Mouse (Mus musculus) layer of hippocampus, adult 9-10 months (tissue): ENCODE measurements around the gene Ap1m2.
"Not testable (repeated sequence)": the region's sequence is repeated elsewhere in the genome, so short reads cannot be mapped to it uniquely, and the experiment has no call there.

Experiments used
- DNase-seq: peaks from one replicate; pipeline ENCODE4 v3.0.0; 2022; ENCODE audit warnings: low spot score

The Ap1m2 gene

DNA sequence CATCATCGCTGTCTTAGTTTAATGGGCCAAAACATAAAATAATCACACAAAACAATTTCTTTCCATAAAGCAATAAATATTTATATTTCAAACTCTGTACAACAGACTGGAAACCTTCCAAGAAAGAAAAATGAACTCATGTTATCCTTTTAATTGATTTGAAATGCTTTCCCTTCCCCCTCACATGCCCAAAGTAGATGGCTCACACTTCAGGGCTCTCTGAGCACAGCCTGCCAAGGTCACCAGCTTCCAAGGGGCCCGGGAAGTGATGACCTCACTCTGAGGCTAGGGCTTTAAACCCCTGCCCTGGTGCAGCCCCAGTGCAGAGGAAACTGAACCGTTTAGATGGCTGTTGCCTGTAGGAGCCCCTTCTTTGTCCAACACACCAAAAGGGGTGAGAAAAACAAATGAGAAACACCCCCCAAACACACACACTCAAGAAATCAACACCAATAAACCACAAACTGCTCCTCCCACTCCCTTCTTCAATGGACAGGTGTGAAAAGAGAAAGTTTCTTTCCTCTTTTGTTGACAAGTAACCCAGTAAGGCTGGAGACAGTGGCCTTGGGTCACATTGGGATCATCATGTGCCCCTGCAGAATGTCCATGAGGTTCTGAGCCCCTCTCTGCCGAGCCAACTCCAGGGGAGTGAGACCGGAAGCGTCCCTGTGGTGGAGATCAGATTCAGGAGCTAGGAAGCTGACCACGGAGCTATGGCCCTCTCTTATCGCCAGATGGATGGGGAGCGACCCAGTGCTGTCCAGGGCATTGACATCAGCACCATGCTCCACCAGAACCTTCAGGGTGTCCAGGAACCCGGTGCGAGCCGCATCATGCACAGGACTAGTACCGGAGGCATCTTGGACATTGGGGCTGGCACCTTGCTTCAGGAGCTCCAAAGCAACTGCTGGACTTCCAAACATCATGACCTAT, 23.5 kb downstream of the Ap1m2 start:
- DNase-seq = no peak

DNA sequence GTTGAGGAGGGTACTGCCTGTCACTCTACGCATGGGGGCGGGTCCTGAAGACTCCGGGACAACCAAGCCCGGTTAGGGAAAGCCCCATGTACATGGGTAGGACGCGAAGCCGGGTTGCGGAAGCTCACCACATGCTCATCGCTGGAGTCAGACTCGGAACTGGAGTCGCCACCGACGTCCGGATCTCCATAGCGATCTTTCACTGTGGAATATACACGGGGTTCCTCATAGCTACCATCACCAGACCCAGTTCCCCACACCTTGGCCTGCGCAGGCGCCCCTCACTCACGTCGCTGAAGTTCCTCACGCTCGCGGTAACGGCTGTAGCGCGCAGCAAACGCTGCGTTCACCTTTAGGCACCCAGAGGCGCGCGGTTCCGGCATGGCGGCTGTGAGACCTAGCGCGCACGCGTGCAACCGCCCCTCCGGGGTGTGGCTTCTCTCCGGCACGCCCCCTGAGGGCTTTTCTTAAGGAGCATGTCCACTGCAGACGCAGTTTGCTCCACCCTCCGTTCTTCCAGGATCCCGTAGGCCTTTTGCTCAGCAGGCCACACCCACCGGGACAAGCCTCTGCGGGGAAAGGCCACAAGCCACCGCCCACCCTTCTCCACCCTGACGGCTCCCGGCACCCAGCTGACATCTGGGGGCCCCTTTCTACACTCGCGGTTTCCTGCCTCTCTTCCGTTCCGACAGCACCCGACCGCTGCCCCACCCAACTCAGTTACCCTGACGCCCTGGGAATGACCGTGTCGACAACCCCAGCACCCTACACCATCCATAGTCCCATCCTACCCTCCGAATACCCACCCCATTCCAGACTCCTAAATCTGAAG, 24.4 kb downstream of the Ap1m2 start, which contains the start of gene Kri1:
Gene Kri1, minus strand, starts transcription at position 399 of the 832 bp plus-strand sequence.
- DNase-seq = peak; percentile 90

DNA sequence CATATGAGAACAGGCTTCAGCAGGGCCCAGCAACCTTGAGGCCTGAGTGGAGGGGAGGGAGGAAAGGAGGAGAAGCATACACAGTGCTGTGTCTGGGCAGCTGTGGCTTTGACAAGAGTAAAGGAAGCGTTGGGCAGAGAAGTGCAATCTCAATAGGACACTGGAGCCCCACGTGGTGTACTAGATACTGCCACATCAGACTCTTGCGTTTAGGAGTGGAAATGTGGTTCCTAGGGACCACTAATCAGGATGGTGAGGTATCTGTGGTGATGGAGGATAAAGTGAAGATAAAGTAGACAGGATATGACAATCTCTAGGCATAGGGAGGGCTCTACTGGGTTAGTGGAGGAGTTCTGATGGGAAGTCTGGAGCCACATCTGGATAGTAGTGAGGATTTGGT, 25.4 kb downstream of the Ap1m2 start:
- no peak for DNase-seq

DNA sequence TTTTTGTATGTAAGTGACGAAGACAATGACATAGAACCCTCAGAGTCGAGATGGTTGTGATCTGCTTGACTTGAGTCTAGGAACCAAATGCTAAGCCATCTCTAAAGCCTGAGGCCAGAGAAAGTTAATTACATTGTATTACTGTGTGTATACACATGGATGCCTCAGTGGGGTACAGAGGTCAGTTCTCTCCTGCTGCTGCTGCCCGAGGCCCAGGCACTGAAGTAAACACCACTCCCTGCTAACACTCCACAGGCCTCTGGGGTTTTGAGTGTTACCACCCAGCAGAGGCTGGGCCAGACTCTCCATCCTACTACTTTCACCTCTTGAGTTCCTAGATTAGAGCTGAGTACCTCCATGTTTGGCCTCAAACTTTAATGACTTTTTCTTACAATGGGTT, 28.1 kb downstream of the Ap1m2 start:
- DNase-seq = no peak

DNA sequence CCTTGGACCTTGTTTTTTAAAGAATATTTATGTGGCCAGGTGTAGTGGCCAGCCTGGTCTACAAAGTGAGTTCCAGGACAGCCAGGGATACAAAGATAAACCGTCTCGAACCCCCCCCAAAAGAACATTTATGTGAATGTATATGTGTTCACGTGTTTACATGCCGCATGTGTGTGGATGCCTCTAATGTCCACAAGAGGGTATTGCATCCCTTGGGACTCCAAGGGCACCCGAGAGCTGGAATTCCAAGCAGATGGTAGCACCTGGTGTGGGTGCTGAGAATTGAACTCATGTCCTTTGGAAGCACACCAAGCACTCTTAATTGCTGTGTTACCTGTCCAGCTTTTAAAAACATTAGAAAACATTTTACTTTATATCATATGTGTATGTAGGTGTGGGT, 28.5 kb downstream of the Ap1m2 start:
- no peak for DNase-seq

DNA sequence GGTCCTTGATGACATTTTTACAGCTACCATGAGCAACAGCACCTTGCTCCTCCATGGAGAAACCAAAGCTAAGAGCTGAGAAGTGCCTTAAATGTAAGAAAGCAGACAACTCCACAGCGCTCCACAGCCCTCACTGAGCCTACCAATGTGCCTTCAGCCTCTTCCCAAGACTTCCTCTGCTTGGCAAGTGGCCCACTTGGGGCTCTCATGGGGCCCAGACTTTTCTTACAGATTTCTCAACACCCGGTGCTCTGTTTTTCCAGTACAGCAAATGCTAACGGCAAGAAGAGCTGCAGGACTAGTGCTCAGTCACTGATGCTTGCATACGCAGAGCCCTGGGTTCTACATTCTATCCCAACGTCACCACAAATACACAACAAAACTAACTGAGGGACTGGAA, 34.4 kb downstream of the Ap1m2 start:
- DNase-seq = no peak

DNA sequence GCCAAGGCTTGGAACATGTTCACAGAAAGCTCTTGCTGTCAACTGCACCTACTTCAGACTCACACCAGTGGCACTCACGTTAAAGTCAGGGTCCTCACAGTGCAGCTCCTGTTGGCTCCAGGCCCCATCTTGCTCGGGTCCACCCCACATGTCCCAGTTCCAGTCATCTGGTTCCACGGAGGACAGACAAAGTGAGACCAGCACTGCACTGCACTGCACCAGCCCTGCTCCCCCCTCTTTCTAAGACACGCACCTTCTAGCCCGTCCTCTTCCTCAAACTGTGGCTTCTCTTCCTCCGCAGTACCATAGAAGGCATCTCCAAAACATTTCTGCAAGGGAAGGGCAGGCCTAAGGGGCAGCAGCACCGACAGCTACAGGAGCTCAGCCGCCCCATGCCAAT, 35.8 kb downstream of the Ap1m2 start:
- DNase-seq = no peak

DNA sequence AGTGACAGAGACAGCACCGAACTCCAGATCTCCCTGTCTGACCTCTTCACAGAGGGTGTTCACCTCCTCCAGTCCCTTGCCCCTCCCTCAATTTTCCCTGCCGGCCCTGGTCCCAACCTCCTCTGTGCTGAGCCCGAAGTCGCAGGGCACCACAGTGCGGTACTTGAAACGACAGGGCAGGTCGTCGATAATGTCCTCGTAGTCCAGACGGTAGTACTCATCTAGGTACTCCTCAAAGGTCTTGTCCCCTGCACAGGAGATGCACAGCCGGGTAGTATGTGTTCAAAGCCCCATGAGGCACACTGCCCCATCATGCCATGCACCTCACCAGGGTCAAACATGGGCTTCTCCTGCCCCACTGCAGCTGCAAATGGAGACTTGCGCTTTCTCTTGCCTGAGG, 36.4 kb downstream of the Ap1m2 start:
- DNase-seq = no peak

DNA sequence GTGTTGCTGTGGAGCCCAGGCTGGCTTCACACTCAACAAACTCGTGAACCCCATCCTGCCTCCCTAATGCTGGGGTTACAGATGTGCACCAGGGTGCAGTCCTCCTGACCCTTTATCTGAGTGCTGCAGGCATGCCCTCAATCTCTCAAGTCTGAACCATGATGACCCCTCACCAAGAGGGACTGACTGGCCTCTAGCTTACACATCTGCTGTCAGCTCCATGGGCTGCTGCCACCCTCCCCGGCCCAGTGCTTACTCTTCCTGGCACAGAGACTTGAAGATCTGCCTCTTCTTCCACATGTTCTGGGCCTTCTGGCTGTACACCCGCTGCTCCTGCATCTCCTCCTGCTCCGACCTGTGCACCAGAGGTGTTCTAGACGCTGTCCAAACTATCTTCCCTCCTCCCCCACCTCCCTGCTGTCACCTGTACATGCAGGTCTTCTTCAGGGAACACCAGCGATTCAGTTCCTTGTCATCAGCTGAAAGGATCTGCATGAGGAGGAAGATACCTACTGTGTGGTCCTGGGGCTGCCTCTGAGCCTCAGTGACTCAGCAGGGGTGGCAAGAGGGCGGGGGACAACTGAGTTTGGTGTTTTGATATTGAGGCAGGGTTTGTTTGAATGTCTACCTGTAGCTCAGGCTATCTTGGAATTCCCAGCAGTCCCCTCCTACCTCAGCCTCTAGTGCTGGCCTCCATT, 37.0 kb downstream of the Ap1m2 start:
- no peak for DNase-seq

DNA sequence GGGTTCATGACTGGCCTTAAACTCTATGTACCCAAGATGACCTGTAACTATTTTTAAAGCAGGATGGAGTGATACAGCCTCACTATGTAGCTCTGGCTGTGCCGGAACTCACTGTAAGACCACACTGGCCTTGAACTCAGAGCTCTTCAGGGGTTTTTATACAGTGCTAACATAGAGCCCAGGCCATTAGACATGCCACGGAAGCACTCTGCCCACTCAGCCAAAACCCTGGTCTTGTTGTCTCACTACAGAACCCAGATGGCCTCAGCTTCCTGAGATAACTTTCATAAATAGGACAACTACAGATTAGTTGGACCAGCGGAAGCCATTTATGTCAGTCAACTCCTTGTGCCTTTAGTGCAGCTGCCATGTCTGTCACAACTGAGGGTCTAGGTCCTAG, 37.8 kb downstream of the Ap1m2 start:
- no peak for DNase-seq

DNA sequence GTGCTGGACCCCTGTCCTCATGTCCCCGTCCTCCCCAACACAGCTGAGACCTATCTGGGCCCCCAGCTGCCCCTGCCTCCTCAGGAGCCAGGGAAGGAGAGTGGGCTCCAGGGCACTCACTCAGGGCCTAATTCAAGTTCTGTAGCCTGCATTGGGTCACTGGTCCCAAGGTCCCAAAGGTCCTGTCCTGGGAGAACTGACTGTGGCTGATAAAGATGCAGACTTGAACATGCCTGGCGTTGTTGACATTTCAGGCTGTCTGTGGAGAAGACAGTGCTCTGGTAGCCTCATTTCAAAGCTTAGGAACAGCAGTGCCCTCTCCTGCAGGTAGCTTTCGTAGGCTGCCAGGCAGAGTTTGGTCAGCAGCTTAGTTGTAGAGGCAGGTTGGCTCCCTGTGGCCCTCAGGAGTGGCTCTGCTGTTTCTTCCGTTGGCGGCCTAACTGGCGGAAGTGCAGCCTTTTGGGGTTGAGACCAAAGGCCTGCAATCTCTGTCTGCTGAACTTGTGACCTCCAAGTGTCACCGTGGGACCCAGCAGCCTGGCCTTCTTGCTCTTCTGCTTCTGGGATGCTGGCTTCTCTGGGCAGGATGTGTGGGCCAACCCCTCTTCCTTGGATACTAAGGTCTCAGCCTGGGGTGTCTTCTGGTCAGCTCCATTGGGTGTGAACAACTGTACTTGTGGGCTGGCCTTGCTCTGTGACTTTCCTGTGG, 38.5 kb downstream of the Ap1m2 start:
- DNase-seq = no peak

DNA sequence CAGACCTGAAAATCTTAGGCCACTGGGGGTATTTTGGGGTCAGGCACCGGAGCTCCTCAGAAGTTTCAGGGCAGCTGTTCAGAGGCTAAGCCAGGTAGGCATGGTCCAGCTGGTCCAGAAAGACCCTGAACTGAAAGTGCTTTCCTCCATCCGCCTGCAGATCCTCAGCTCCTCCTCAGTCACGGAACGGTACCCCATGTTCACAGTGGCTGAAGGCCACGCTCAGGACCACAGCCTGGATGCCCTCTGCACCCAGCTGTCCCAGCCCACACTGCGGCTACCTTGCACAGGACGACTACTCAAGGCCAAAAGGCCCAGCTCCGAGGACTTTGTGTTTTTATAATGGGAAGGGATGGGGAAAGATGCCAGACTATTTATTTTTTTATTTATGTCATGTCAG, 39.0 kb downstream of the Ap1m2 start:
- DNase-seq = no peak

DNA sequence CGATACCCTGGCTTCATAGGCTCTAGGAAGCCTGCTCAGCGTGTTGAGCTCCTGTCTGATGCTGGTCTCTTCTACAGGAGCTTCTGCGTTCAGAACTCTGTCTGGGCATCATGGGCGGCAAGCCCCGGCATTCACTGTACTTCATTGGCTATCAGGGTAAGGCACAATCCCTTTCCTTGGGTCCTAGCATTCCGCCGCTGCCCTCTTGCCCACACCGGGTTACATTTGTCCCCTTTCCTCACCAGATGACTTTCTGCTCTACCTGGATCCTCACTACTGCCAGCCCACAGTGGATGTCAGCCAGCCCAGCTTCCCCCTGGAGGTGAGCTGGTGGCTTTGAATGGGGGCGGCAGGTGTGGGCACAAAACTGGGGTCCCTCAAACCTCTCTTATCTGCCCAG, 39.7 kb downstream of the Ap1m2 start:
- no peak for DNase-seq

DNA sequence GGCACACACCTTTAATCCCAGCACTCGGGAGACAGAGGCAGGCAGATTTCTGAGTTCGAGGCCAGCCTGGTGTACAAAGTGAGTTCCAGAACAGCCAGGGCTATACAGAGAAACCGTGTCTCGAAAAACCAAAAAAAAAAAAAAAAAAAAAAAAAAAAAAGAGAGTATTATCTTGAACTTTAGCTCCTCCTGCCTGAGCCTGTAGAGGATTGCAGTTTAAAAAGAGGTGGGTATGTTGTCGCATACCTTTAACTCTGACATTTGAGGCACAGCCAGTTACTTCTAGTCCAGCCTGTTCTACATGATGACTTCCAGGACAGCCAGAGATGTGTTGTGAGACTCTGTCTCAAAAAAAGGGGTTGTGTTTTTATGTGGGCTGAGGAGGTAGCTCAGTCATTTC, 42.5 kb downstream of the Ap1m2 start:
- not testable (repeated sequence) for DNase-seq

DNA sequence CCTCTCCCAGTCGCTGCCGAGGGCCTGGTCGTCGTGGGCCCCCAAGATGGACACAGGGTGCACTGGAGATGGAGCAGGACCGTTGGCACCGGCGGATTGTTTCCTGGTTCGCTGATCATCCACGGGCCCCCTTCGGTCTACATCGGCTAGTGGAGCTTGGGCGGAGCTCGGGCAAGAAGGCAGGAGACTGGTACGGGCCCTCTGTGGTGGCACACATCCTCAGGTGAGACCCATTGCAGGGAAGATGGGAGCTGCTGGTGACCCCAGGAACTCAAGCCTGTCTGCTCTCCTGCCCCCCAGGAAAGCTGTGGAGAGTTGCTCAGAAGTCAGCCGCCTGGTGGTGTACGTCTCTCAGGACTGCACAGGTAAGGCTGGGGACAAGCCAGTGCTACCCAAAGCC, 43.8 kb downstream of the Ap1m2 start:
- no peak for DNase-seq

DNA sequence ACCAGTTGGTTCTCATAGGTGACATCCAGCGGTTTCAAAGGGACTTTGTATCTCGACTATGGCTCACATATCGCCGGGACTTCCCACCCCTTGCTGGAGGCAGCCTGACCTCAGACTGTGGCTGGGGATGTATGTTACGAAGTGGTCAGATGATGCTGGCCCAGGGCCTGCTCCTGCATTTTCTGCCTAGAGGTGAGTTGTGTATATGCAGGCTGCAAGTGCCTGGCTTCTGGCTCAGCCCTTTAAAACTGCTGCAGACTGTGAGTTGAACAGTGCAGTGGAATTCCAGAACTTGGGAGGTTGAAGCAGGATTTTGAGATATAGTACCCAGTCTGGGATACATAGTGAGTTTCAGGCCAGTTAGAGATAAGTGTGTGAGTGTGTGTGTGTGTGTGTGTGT, 45.2 kb downstream of the Ap1m2 start:
- no peak for DNase-seq

DNA sequence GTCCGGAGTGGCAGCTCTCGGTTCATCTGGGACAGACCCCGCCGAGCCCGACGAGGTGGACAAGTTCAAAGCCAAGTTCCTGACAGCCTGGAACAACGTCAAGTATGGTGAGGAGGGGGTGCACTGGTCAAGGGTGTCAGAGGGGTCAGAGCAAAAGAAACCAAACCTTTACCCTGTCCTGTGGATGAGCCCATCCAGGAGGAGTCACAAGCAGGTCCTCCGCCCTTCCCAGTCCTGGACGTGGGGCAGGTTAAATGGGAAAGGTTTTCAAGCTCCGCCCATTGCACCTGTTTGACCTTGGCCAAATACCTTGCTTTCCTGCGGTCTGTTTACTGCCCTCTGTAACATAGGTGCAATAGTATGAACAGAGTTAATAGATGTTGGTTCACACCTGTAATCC, 46.5 kb downstream of the Ap1m2 start:
- no peak for DNase-seq

DNA sequence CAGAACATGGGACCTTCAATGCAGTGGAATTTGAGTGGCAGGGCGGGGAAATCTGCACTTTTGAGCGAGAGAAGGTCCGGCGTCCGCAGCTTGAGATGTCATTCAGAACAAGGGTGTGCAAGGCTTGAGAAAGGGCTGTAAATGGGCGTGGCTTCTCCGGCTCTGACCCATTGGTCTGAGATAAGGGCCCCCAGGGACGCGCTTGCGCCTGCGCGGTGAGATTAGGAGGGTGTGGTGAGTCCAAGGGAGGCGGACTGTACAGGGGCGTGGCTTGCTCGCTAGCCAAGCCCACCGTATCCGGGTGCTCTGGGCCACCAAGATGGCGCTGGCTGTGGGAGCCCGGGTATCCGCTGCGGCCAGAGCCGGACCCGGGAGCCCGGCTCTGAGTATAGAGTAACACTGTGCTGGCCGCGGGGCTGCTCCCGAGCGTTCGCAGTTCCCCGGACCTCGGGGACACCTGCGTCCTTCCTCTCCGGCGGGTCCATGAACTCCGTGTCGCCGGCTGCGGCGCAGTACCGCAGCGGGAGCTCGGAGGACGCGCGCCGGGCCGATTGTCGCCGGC, 47.1 kb downstream of the Ap1m2 start, which contains the start of gene Atg4d:
Gene Atg4d, plus strand, starts transcription at position 294 of the 562 bp plus-strand sequence.
- peak; percentile 87 for DNase-seq

DNA sequence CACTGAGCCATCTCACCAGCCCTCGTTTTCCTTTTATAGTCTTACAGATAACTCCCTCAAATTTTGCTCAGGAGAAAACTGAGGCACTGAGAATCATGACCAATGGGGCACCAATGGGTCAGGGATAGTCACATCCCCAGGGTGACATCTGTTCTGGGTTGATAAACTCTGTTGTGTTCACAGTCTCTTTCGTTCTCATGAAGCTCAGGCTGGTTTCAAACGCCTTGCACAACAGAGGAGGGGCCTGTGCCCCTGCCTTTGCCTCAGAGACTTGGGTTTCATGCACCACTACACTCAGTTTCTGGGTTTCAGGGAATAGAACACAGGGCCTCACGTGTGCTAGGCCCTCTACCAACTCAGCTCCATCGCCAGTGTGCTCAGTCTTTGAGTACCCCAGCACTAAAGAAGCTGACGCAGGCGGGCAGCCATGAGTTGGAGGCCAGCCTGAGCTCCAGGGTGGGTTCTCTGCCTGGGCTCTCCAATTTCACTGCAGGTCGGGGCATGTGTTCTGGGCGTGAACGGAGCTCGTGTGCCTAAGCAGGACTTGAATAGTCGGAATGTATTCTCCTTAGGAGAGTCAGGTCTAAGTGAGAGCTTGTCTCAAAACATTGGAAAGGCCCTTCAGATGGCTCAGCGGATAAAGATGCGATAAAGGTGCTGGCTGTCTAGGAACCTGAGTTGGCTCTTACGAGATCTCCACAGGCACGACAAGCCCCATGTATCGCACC, 47.7 kb downstream of the Ap1m2 start:
- DNase-seq = no peak

DNA sequence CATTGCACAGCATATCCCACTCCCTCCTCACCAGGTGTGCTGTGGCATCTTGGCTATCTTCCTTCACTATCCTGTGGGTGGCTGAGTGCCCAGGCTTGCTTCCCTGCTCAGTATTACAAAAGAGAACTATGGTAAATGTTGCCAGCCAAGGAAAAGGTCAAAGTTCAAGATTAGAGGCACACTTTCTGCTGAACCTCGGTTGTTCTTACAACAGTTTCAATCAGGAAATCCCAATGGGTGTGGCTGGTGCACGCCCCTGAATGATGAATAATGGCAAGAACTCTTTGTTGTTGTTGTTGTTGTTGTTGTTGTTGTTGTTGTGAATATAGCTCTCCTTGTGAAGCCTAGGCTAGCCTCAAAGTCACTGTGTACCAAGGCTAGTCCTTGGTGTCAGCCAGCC, 50.3 kb downstream of the Ap1m2 start:
- DNase-seq = no peak
